Mouse (Mus musculus): Measurements from ENCODE around the gene Tead1.

DNA sequence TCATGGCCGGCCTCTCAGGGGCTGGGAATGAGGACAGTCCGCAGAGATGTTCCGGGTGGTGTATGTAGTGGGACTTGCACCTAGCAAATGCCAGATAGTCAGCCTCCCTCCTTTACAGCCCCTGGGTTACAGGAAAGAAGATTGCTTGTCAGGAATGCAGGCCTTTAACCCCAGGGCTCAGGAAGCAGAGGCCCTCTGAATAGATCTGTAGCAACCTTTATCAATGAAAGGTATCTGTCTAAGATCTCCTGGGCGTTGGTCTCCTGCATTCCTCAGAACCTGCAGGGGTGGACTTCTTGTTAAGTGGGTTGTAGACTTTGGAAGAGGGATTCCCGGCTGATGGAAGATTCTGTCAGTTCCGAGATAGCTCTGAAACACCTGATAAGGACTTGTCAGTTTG is 101.8 kb downstream of the Tead1 start:
- no peak for TF ChIP-seq POLR2A (IDR thresholded peaks at IDR 0.05; ENCODE audit: low read depth, low read length)
- no peak for TF ChIP-seq CTCF (IDR thresholded peaks at IDR 0.05; ENCODE audit: extremely low read depth, insufficient read depth, insufficient read length, insufficient replicate concordance)
